Mouse (Mus musculus) heart, adult 2 months (tissue): ENCODE data around the gene Gm45808. TPM values are rescaled to one million over a fixed set of nuclear protein-coding genes. Genes with fewer than 3 reads are reported as not detected.

Source experiments
- DNase-seq, 2 experiments: peaks; one replicate each; pipeline ENCODE4 v3.0.0; 2021
- H3K27ac ChIP-seq: fragments of 200-600 bp; 2 replicates; pipeline ENCODE4 v1.8.1; 2022
- H3K27me3 ChIP-seq: fragments of 200-500 bp; 2 replicates; pipeline ENCODE4 v1.6.1; 2012; ENCODE audit warnings: mild to moderate bottlenecking, low read length, inconsistent platforms, mixed read lengths; ENCODE audit not compliant: control insufficient read depth, insufficient read depth
- H3K36me3 ChIP-seq: fragments of 200-500 bp; 2 replicates; pipeline ENCODE4 v1.6.1; 2012; ENCODE audit warnings: low read length, inconsistent platforms; ENCODE audit not compliant: control insufficient read depth, insufficient read depth
- H3K4me1 ChIP-seq: fragments of 200-500 bp; 2 replicates; pipeline ENCODE4 v1.6.1; 2011; ENCODE audit warnings: low read length; ENCODE audit not compliant: control insufficient read depth, insufficient read depth
- H3K4me3 ChIP-seq: fragments of 200-600 bp; 2 replicates; pipeline ENCODE4 v1.8.1; 2022
- H3K79me2 ChIP-seq: fragments of 200-500 bp; replicated peaks from 2 replicates; pipeline ENCODE4 v1.6.1; 2012; ENCODE audit warnings: mild to moderate bottlenecking, inconsistent platforms, low read length, moderate library complexity, mixed read lengths; ENCODE audit not compliant: control insufficient read depth, insufficient read depth
- H3K9ac ChIP-seq: fragments of 200-500 bp; 2 replicates; pipeline ENCODE4 v1.6.1; 2012; ENCODE audit warnings: low read depth, mild to moderate bottlenecking, control low read depth, inconsistent platforms, low read length, mixed read lengths
- CTCF ChIP-seq: fragments of 200-600 bp; IDR thresholded peaks from 2 replicates; pipeline ENCODE4 v1.8.1; 2022; ENCODE audit warnings: antibody characterized with exemption, mild to moderate bottlenecking, moderate library complexity
- EP300 ChIP-seq: fragments of 200-500 bp; IDR thresholded peaks from 2 replicates; pipeline ENCODE4 v1.6.1; 2011; ENCODE audit warnings: low read depth, low read length, control low read depth; ENCODE audit not compliant: insufficient read depth
- POLR2A ChIP-seq: fragments of 200-500 bp; IDR thresholded peaks from 2 replicates; pipeline ENCODE4 v1.6.1; 2011; ENCODE audit warnings: mild to moderate bottlenecking, low read depth, low read length, control low read depth; ENCODE audit not compliant: insufficient read depth
- WGBS: fragments of 180-500 bp; shearing (Covaris S2); methylation state at CpG from one replicate; pipeline ENCODE4 v1.1.7; 2018; 5-methylcytosine and 5-hydroxymethylcytosine counted together
- intact Hi-C: fragments of 180-260 bp; cut with DNase I; formaldehyde crosslinking; loops from one replicate; pipeline ENCODE4 v1.15.1; 2025
- polyA plus RNA-seq: library from polyadenylated mRNA; depleted of rRNA; stranded (reverse); fragments of >200 nt; gene quantifications from 2 replicates; pipeline ENCODE4 v1.2.3, GENCODE M21; 2012
- total RNA-seq, 2 experiments: library from RNA; stranded (reverse); gene quantifications; 2 replicates each; pipeline ENCODE4 v1.2.3; 2021

Gene Gm45808
- total and polyA plus RNA-seq, 3 experiments: 1.6 to 8.1 (median 4.8) TPM

- H3K27me3 ChIP-seq: no peaks in the 10 kb centered on the region
- peaks cover 7% of the 10 kb centered on the region for H3K4me1 ChIP-seq
- WGBS: 45% methylated on average over 19 of the region's 19 CpGs
- H3K9ac ChIP-seq: no peak within 1 kb of the TSS
- no peaks in the 10 kb centered on the region for H3K79me2 ChIP-seq
- no peak for DNase-seq
- no peaks in the 10 kb centered on the region for H3K36me3 ChIP-seq
- no peak within 1 kb of the TSS for H3K4me3 ChIP-seq
- H3K27ac ChIP-seq: no peak within 1 kb of the TSS
- TF ChIP-seq CTCF (peak; percentile 54), EP300 (0 out of 2 replicates have a peak, but pooled peaks have one; percentile 13), POLR2A (no peak)
- intact Hi-C loops: no loop called here
Observed at GRCm38 (mm10) chr7:45437521-45438276, 48.9 kb downstream of the Gm45808 start, which contains the start of gene Ruvbl2. Ruvbl2 (minus strand) TSS chr7:45438096.

DNA sequence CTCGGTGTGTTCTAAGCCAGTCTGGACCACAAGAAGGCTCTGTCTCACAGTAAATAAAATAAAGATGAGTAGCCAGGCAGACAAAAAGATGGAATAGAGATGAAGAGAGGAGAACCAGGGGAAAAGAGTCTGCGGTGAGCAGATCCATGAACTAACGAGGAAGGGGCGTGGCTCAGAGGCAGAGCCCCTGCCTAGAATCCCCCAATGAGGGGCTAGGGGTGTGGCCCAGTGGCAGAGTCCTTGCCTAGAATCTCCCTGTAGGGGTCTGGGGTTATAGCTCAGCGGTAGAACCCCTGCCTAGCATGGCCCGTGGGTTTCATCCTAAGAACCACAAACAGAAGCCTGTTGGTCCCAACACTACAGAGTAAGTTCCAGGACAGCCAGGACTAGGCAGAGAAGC, 49.6 kb downstream of the Gm45808 start:
- no peak for TF ChIP-seq CTCF
- no peak for TF ChIP-seq POLR2A
- no peak for TF ChIP-seq EP300
- Histone ChIP-seq H3K79me2 (no peaks in the 10 kb centered on the region), H3K27me3 (no peaks in the 10 kb centered on the region), H3K27ac (no peak overlapping the region), H3K4me1 (peaks cover 7% of the 10 kb centered on the region), H3K4me3 (no peak overlapping the region), H3K9ac (no peak overlapping the region), H3K36me3 (no peaks in the 10 kb centered on the region)
- no peak for DNase-seq
- intact Hi-C loops: no loop called here
- WGBS: 60% methylated on average over 6 of the region's 6 CpGs

DNA sequence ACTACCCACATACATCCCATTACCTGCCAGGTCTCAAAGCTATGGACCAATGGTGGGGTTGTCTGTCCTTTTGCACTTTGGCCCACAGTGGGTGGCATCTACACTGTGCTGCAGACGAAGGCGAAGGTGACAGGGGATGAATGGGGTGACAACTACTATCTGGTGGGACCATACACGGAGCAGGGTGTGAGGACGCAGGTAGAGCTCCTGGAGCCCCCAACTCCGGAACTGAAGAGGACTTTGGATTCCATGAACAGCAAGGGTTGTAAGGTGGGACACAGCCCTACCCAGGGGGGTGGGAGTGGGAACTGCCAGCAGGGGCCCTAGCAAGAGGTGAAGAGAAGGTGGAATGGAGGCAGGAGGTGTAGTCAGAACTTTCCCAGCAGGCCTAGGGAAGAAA, 50.2 kb downstream of the Gm45808 start:
- Histone ChIP-seq H3K27ac (no peak overlapping the region), H3K36me3 (no peaks in the 10 kb centered on the region), H3K79me2 (no peaks in the 10 kb centered on the region), H3K9ac (no peak overlapping the region), H3K4me1 (peaks cover 7% of the 10 kb centered on the region), H3K27me3 (no peaks in the 10 kb centered on the region), H3K4me3 (no peak overlapping the region)
- no peak for DNase-seq
- TF ChIP-seq EP300: no peak
- TF ChIP-seq CTCF: no peak
- intact Hi-C loops: no loop called here
- WGBS: 90% methylated on average over 5 of the region's 5 CpGs

- Histone ChIP-seq H3K27ac (peak overlapping the region; percentile 87), H3K27me3 (no peaks in the 10 kb centered on the region), H3K4me1 (peaks cover 7% of the 10 kb centered on the region), H3K79me2 (0 out of 2 replicates have a peak, but pooled peaks cover under 1% of the 10 kb centered on the region), H3K36me3 (no peaks in the 10 kb centered on the region), H3K4me3 (peak overlapping the region; percentile 67), H3K9ac (peak overlapping the region; percentile 77)
- TF ChIP-seq POLR2A (no peak), EP300 (no peak), CTCF (no peak)
- no peak for DNase-seq
- intact Hi-C loops: no loop called here
- WGBS: 1% methylated on average over 16 of the region's 16 CpGs
Observed at GRCm38 (mm10) chr7:45435038-45435437, 51.6 kb downstream of the Gm45808 start.

GRCm38 (mm10) chr7:45434203-45435015, 52.2 kb downstream of the Gm45808 start, which contains the start of gene Gys1:
Gys1 (plus strand) TSS chr7:45434844.
- Histone ChIP-seq H3K27ac (peak within 1 kb of the TSS; percentile 87), H3K4me3 (peak within 1 kb of the TSS; percentile 85), H3K36me3 (no peaks in the 10 kb centered on the region), H3K4me1 (peaks cover 7% of the 10 kb centered on the region), H3K79me2 (peaks cover 4% of the 10 kb centered on the region; the same call in 1 of the 2 replicates), H3K27me3 (no peaks in the 10 kb centered on the region), H3K9ac (peak within 1 kb of the TSS; percentile 77)
- intact Hi-C loops: loop anchor here (1.0 kb wide), 1 partner anchor 25 kb away; the partner anchor contains the start of gene Ftl1
- TF ChIP-seq EP300 (peak; percentile 37; the same call in 1 of the 2 replicates), POLR2A (peak; percentile 75), CTCF (peak; percentile 72)
- WGBS: under 1% methylated on average over 45 of the region's 45 CpGs
- DNase-seq: peak; percentile 99 to 100

GRCm38 (mm10) chr7:45433835-45434202, 52.8 kb downstream of the Gm45808 start:
- H3K27me3 ChIP-seq: no peaks in the 10 kb centered on the region
- no peaks in the 10 kb centered on the region for H3K36me3 ChIP-seq
- peak overlapping the region; percentile 78 for H3K27ac ChIP-seq
- H3K79me2 ChIP-seq: peaks cover 4% of the 10 kb centered on the region; the same call in 1 of the 2 replicates
- H3K9ac ChIP-seq: peak overlapping the region; percentile 30
- peaks cover 7% of the 10 kb centered on the region for H3K4me1 ChIP-seq
- no peak for DNase-seq
- intact Hi-C loops: loop anchor here (1.0 to 2.0 kb wide), 2 partner anchors 25 to 27 kb away; partner anchors contain the start of gene Ftl1
- TF ChIP-seq EP300: no peak
- no peak for TF ChIP-seq POLR2A
- no peak for TF ChIP-seq CTCF
- WGBS: 0% methylated on average over 7 of the region's 7 CpGs
- peak overlapping the region; percentile 85 for H3K4me3 ChIP-seq
